Mouse (Mus musculus) CH12.LX (cell line): ENCODE measurements at regions not wholly inside any gene's neighbourhood (a gene's known extent, or its start where the extent isn't known, plus 50 kb on each side); places are given as distances from the start of the nearest gene placed in this dataset.

Experiments
- DNase-seq: peaks from one replicate; pipeline ENCODE4 v3.0.0-alpha.2; 2013; ENCODE audit errors: extremely low read depth
- H3K27ac ChIP-seq: 2 replicates; pipeline ENCODE4 v1.5.1; 2012; ENCODE audit warnings: low read depth, mild to moderate bottlenecking, control low read depth, moderate library complexity; ENCODE audit not compliant: insufficient read depth
- H3K27me3 ChIP-seq: replicated peaks from 2 replicates; pipeline ENCODE3; 2012; ENCODE audit warnings: inconsistent platforms
- H3K36me3 ChIP-seq, 2 experiments: replicated peaks in 1 of 2; 2 replicates each; pipeline versions ENCODE3 to v1.6.1; 2012; ENCODE audit warnings: inconsistent platforms in 1 of 2, low read length in 1 of 2, mild to moderate bottlenecking in 1 of 2, mixed read lengths in 1 of 2, moderate library complexity in 1 of 2; ENCODE audit not compliant: control insufficient read depth in 1 of 2, insufficient read depth in 1 of 2
- H3K4me1 ChIP-seq, 2 experiments: 2 replicates each; pipeline ENCODE4 v1.6.1; 2012; ENCODE audit warnings: inconsistent platforms in 1 of 2, moderate library complexity in 1 of 2; ENCODE audit not compliant: insufficient read depth in 2 of 2, control insufficient read depth in 1 of 2
- H3K4me2 ChIP-seq: 2 replicates; pipeline ENCODE4 v1.6.1; 2012; ENCODE audit warnings: low read depth, mild to moderate bottlenecking, control low read depth; ENCODE audit not compliant: poor library complexity, insufficient read depth, severe bottlenecking
- H3K4me3 ChIP-seq, 3 experiments: fragments of 150-350 bp in 1 of 3; sonication (generic) in 1 of 3; replicated peaks in 1 of 3; 2 replicates each; pipeline versions ENCODE3 to v1.5.1; 2011 to 2012; ENCODE audit warnings: low read depth in 2 of 3, low read length in 2 of 3, mild to moderate bottlenecking in 2 of 3, moderate library complexity in 2 of 3, control low read depth in 1 of 3, improper control_type of control experiment in 1 of 3, inconsistent platforms in 1 of 3, mixed read lengths in 1 of 3; ENCODE audit not compliant: poor library complexity in 1 of 3
- H3K79me2 ChIP-seq: replicated peaks from 2 replicates; pipeline ENCODE4 v1.6.1; 2012; ENCODE audit warnings: mild to moderate bottlenecking, moderate library complexity; ENCODE audit not compliant: control insufficient read depth, poor library complexity, insufficient read depth, severe bottlenecking; ENCODE audit errors: extremely low read depth
- H3K9ac ChIP-seq: 2 replicates; pipeline ENCODE4 v1.6.1; 2012; ENCODE audit warnings: low read depth, mild to moderate bottlenecking, control low read depth, moderate library complexity; ENCODE audit not compliant: insufficient read depth
- H3K9me3 ChIP-seq: replicated peaks from 2 replicates; pipeline ENCODE3; 2012; ENCODE audit warnings: low read length, inconsistent platforms, mixed read lengths
- BHLHE40 ChIP-seq: IDR thresholded peaks from 2 replicates; pipeline ENCODE4 v1.6.1; 2011; ENCODE audit warnings: mild to moderate bottlenecking, low read depth, low read length, improper control_type of control experiment
- IRF4 ChIP-seq: IDR thresholded peaks from 2 replicates; pipeline ENCODE4 v1.6.1; 2014; ENCODE audit warnings: low read depth, mild to moderate bottlenecking, inconsistent platforms, low read length, improper control_type of control experiment
- MAFK ChIP-seq: IDR thresholded peaks from 2 replicates; pipeline ENCODE4 v1.6.1; 2011; ENCODE audit warnings: low read length, improper control_type of control experiment; ENCODE audit not compliant: insufficient replicate concordance
- MAZ ChIP-seq: IDR thresholded peaks from 2 replicates; pipeline ENCODE4 v1.6.1; 2012; ENCODE audit warnings: low read depth, mild to moderate bottlenecking, inconsistent platforms, low read length, improper control_type of control experiment, moderate library complexity
- USF1 ChIP-seq: IDR thresholded peaks from 2 replicates; pipeline ENCODE4 v1.6.1; 2014; ENCODE audit warnings: low read depth, mild to moderate bottlenecking, inconsistent platforms, low read length, improper control_type of control experiment
- ZNF384 ChIP-seq: IDR thresholded peaks from 2 replicates; pipeline ENCODE4 v1.6.1; 2012; ENCODE audit warnings: low read depth, low read length, improper control_type of control experiment, inconsistent platforms
- dilution Hi-C: fragments of 300-500 bp; cut with MboI; formaldehyde crosslinking; loops from 2 replicates; pipeline ENCODE4 v1.14.3; 2020; ENCODE audit warnings: low sequenced_read_pairs; ENCODE audit not compliant: extremely low pct_unique_long_range_greater_than_20kb, extremely low pct_ligation_motif_present
- in situ Hi-C: fragments of 300-500 bp; cut with MboI; formaldehyde crosslinking; loops from 3 replicates; pipeline ENCODE4 v1.14.3; 2019; ENCODE audit warnings: low sequenced_read_pairs, low pct_ligation_motif_present, low pct_unique_long_range_greater_than_20kb, mixed read lengths

- Histone ChIP-seq H3K4me3 (no peak overlapping the region), H3K9me3 (no peaks in the 10 kb centered on the region), H3K79me2 (no peaks in the 10 kb centered on the region), H3K4me1 (peaks cover 11 to 36% of the 10 kb centered on the region in 2 experiments; a peak in 3 of 4 replicates), H3K27me3 (no peaks in the 10 kb centered on the region), H3K9ac (no peak overlapping the region), H3K27ac (no peak overlapping the region), H3K4me2 (0 out of 2 replicates have a peak overlapping the region, but pooled peaks have one; percentile 4), H3K36me3 (no peaks in the 10 kb centered on the region)
- dilution Hi-C loops (no loop called here), in situ Hi-C loops (loop anchor here (5.0 kb wide), 1 partner anchor 33 kb away; no protein-coding TSS in a partner anchor)
- TF ChIP-seq MAFK: no peak
- no peak for TF ChIP-seq USF1
- TF ChIP-seq ZNF384: peak; percentile 52
- TF ChIP-seq BHLHE40: peak; percentile 48
- TF ChIP-seq IRF4: peak; percentile 69; the same call in 1 of the 2 replicates
- TF ChIP-seq MAZ: no peak
- no peak for DNase-seq
Measured at GRCm38 (mm10) chr15:81534546-81534945, 50.6 kb upstream of the Ep300 start.
